Mouse (Mus musculus): ENCODE data around the gene Catsper3.

Catsper3 gene

GRCm38 (mm10) chr13:55831722-55832160 lies 47.4 kb downstream of the Catsper3 start:
- Histone ChIP-seq H3K36me3 (ENCODE audit: control insufficient read depth, insufficient read depth, low read length, poor library complexity, severe bottlenecking) (no peaks in the 10 kb centered on the region), H3K27me3 (ENCODE audit: control insufficient read depth, insufficient read depth, low read length, poor library complexity, severe bottlenecking) (no peaks in the 10 kb centered on the region; the same call in none of the 2 replicates)
- no peak for DNase-seq (ENCODE audit: low read depth, low spot score)

DNA sequence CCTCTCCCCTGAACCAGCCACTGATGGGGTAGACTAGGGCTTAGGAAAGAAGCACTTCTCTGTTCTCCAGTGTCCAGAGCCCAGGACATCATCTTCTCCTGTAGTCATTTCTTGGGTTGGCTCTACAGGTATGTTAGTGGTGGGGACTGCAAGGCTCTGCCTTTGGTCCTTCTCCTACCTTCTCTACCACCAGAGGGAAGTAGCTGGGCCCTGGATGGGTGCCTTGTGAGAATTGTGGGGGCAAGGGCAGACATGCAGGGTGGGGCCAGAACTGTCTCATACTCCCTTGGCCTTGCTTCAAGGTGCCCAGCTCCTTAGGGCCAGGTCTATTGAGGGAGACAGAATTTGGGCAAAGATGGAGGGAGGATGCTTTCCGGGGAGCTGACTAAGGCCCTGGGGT lies 48.2 kb downstream of the Catsper3 start:
- no peak for DNase-seq (ENCODE audit: low read depth, low spot score)
- Histone ChIP-seq H3K36me3 (ENCODE audit: control insufficient read depth, insufficient read depth, low read length, poor library complexity, severe bottlenecking) (no peaks in the 10 kb centered on the region), H3K27me3 (ENCODE audit: control insufficient read depth, insufficient read depth, low read length, poor library complexity, severe bottlenecking) (no peaks in the 10 kb centered on the region; the same call in none of the 2 replicates)

DNA sequence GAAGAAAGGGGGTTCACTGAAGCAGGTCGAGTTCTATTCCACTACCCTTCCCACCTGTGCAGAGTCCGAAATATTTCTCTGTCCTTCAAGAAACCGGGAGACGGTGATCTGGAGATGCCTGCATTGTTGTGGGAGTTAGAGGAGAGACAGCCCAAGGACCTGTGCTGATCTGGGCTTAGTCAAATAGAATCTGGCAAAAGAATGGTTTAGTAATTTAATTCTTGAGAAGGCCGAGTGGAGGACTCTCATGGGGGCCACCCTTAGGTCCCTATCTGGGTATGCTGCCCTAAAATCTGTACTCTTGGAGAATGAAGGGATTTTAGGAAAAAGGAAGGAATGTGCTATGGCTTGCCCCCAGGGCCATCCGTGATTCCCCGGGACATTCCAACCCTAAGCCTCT lies 49.6 kb downstream of the Catsper3 start:
- DNase-seq (ENCODE audit: low read depth, low spot score), result no peak
- Histone ChIP-seq H3K27me3 (ENCODE audit: control insufficient read depth, insufficient read depth, low read length, poor library complexity, severe bottlenecking) (no peaks in the 10 kb centered on the region; the same call in none of the 2 replicates), H3K36me3 (ENCODE audit: control insufficient read depth, insufficient read depth, low read length, poor library complexity, severe bottlenecking) (no peaks in the 10 kb centered on the region)

DNA sequence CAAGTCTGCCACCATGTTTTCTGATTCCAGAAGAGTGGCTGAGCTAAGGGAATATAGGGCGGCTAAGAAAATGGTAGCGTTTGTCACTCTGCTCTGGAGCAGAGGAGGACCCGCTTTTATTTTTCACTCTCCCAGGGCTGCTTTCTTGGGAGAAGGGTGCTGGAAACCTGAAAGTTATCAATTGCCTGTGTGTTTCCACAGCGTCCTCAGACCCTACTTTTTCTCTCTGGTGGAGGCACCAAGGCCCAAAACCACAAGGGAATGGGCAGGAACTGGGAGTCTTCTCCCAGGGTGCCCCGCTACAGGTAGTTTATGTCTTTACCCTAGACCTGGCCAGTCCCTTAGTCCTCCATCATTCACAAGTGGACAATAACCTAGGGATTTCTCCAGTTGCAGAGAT lies 50.3 kb downstream of the Catsper3 start:
- Histone ChIP-seq H3K27me3 (ENCODE audit: control insufficient read depth, insufficient read depth, low read length, poor library complexity, severe bottlenecking) (no peaks in the 10 kb centered on the region; the same call in none of the 2 replicates), H3K36me3 (ENCODE audit: control insufficient read depth, insufficient read depth, low read length, poor library complexity, severe bottlenecking) (no peaks in the 10 kb centered on the region)
- DNase-seq (ENCODE audit: low read depth, low spot score), result no peak

GRCm38 (mm10) chr13:55835548-55836097 lies 51.3 kb downstream of the Catsper3 start:
- no peaks in the 10 kb centered on the region for H3K36me3 ChIP-seq (ENCODE audit: control insufficient read depth, insufficient read depth, low read length, poor library complexity, severe bottlenecking)
- H3K27me3 ChIP-seq (ENCODE audit: control insufficient read depth, insufficient read depth, low read length, poor library complexity, severe bottlenecking), result no peaks in the 10 kb centered on the region; the same call in none of the 2 replicates
- DNase-seq (ENCODE audit: low read depth, low spot score), result no peak

- Histone ChIP-seq H3K27me3 (ENCODE audit: control insufficient read depth, insufficient read depth, low read length, poor library complexity, severe bottlenecking) (no peaks in the 10 kb centered on the region; the same call in 1 of the 2 replicates), H3K36me3 (ENCODE audit: control insufficient read depth, insufficient read depth, low read length, poor library complexity, severe bottlenecking) (no peaks in the 10 kb centered on the region)
- DNase-seq (ENCODE audit: low read depth, low spot score), result no peak
These were observed 51.8 kb downstream of the Catsper3 start, which contains the start of gene Pitx1 for GRCm38 (mm10) chr13:55836142-55836625. Gene Pitx1, minus strand, starts transcription at chr13:55836192.

- Histone ChIP-seq H3K36me3 (ENCODE audit: control insufficient read depth, insufficient read depth, low read length, poor library complexity, severe bottlenecking) (no peaks in the 10 kb centered on the region), H3K27me3 (ENCODE audit: control insufficient read depth, insufficient read depth, low read length, poor library complexity, severe bottlenecking) (no peaks in the 10 kb centered on the region; the same call in 1 of the 2 replicates)
- no peak for DNase-seq (ENCODE audit: low read depth, low spot score)
These were observed 52.7 kb downstream of the Catsper3 start for GRCm38 (mm10) chr13:55836786-55837780.

- no peak for DNase-seq (ENCODE audit: low read depth, low spot score)
- Histone ChIP-seq H3K27me3 (ENCODE audit: control insufficient read depth, insufficient read depth, low read length, poor library complexity, severe bottlenecking) (no peaks in the 10 kb centered on the region), H3K36me3 (ENCODE audit: control insufficient read depth, insufficient read depth, low read length, poor library complexity, severe bottlenecking) (no peaks in the 10 kb centered on the region)
These were observed 55.9 kb downstream of the Catsper3 start for GRCm38 (mm10) chr13:55840223-55840622.

GRCm38 (mm10) chr13:55843700-55844099 lies 59.3 kb downstream of the Catsper3 start:
- H3K27me3 ChIP-seq (ENCODE audit: control insufficient read depth, insufficient read depth, low read length, poor library complexity, severe bottlenecking), result no peaks in the 10 kb centered on the region
- peak; percentile 18 for DNase-seq (ENCODE audit: low read depth, low spot score)
- H3K36me3 ChIP-seq (ENCODE audit: control insufficient read depth, insufficient read depth, low read length, poor library complexity, severe bottlenecking), result no peaks in the 10 kb centered on the region

GRCm38 (mm10) chr13:55847805-55848204 lies 63.4 kb downstream of the Catsper3 start:
- Histone ChIP-seq H3K27me3 (ENCODE audit: control insufficient read depth, insufficient read depth, low read length, poor library complexity, severe bottlenecking) (no peaks in the 10 kb centered on the region), H3K36me3 (ENCODE audit: control insufficient read depth, insufficient read depth, low read length, poor library complexity, severe bottlenecking) (no peaks in the 10 kb centered on the region)
- no peak for DNase-seq (ENCODE audit: low read depth, low spot score)

DNA sequence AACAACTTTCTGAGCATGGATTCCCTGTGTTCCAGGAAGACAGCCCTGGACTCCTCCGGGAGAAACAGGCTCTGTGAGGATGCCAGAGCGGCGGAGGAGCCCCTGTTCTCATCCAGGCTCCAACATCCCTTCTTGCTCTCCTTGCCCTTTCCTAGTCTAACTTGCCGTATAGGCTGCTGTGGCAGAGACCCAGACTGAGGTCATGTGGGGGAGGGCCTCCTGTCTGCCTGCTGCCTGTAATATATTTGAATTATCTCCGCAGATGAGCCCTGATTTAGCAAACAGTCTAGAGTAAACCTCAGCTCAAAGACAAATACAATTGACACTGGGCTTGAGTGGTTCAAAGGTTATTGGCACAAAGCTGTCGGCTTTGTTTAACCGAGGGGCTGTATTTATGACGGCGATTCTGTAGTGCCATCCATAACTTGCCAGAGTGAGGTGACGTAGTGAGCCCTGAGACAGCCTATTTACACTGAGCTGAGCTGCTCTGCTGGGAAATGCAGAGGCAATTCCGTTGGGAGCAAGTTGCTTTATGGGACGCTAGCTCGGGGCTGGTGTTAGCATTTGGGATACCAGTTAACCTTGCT lies 64.3 kb downstream of the Catsper3 start:
- H3K27me3 ChIP-seq (ENCODE audit: control insufficient read depth, insufficient read depth, low read length, poor library complexity, severe bottlenecking), result no peaks in the 10 kb centered on the region
- no peak for DNase-seq (ENCODE audit: low read depth, low spot score)
- H3K36me3 ChIP-seq (ENCODE audit: control insufficient read depth, insufficient read depth, low read length, poor library complexity, severe bottlenecking), result no peaks in the 10 kb centered on the region

- Histone ChIP-seq H3K27me3 (ENCODE audit: control insufficient read depth, insufficient read depth, low read length, poor library complexity, severe bottlenecking) (no peaks in the 10 kb centered on the region), H3K36me3 (ENCODE audit: control insufficient read depth, insufficient read depth, low read length, poor library complexity, severe bottlenecking) (no peaks in the 10 kb centered on the region)
- no peak for DNase-seq (ENCODE audit: low read depth, low spot score)
These were observed 66.4 kb downstream of the Catsper3 start for GRCm38 (mm10) chr13:55850726-55851125.

- no peaks in the 10 kb centered on the region for H3K27me3 ChIP-seq (ENCODE audit: control insufficient read depth, insufficient read depth, low read length, poor library complexity, severe bottlenecking)
- no peaks in the 10 kb centered on the region for H3K36me3 ChIP-seq (ENCODE audit: control insufficient read depth, insufficient read depth, low read length, poor library complexity, severe bottlenecking)
- DNase-seq (ENCODE audit: low read depth, low spot score), result no peak
These were observed 67.8 kb downstream of the Catsper3 start for GRCm38 (mm10) chr13:55852205-55852604.

DNA sequence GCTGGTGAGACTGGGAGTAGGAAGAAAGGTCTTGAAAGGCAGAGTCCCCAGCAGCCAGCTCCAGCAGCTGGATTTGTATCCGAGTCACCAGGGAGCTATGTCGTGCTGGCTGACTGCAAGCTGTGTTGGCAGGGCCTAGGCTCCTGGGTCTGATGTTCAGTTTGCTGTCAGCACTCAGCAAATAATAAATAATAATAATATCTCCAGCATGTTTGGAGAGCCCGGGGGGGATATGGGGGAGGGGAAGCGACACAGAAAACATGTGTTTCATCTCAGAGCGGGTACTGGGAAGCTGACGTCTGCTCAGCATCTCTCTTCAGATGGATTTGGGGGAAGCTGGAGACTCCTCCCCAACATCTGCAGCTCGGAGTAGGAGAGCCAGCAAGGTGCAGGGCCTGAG lies 71.4 kb downstream of the Catsper3 start:
- H3K27me3 ChIP-seq (ENCODE audit: control insufficient read depth, insufficient read depth, low read length, poor library complexity, severe bottlenecking), result no peaks in the 10 kb centered on the region
- no peaks in the 10 kb centered on the region for H3K36me3 ChIP-seq (ENCODE audit: control insufficient read depth, insufficient read depth, low read length, poor library complexity, severe bottlenecking)
- no peak for DNase-seq (ENCODE audit: low read depth, low spot score)

- Histone ChIP-seq H3K36me3 (ENCODE audit: control insufficient read depth, insufficient read depth, low read length, poor library complexity, severe bottlenecking) (no peaks in the 10 kb centered on the region), H3K27me3 (ENCODE audit: control insufficient read depth, insufficient read depth, low read length, poor library complexity, severe bottlenecking) (no peaks in the 10 kb centered on the region)
- DNase-seq (ENCODE audit: low read depth, low spot score), result no peak
These were observed 74.1 kb downstream of the Catsper3 start for GRCm38 (mm10) chr13:55858463-55858862.
